Mouse (Mus musculus) embryonic fibroblast, embryonic 13.5 days (primary cell): ENCODE results near the gene Spsb3.

ENCODE experiments used
- CTCF ChIP-seq: IDR thresholded peaks from 2 replicates; pipeline ENCODE4 v1.5.1; 2011; ENCODE audit warnings: mild to moderate bottlenecking, control low read depth, low read length, moderate library complexity, borderline replicate concordance; ENCODE audit not compliant: insufficient read depth
- POLR2A ChIP-seq: IDR thresholded peaks from 2 replicates; pipeline ENCODE4 v1.6.1; 2011; ENCODE audit warnings: low read depth, mild to moderate bottlenecking, control low read depth, low read length, moderate library complexity

- TF ChIP-seq POLR2A (no peak), CTCF (no peak)
Observed at GRCm38 (mm10) chr17:24937266-24937665, 50.8 kb downstream of the Spsb3 start.
